Comparison of ENCODE assay signal across 8 mouse cellular contexts in the genomic region with DNA sequence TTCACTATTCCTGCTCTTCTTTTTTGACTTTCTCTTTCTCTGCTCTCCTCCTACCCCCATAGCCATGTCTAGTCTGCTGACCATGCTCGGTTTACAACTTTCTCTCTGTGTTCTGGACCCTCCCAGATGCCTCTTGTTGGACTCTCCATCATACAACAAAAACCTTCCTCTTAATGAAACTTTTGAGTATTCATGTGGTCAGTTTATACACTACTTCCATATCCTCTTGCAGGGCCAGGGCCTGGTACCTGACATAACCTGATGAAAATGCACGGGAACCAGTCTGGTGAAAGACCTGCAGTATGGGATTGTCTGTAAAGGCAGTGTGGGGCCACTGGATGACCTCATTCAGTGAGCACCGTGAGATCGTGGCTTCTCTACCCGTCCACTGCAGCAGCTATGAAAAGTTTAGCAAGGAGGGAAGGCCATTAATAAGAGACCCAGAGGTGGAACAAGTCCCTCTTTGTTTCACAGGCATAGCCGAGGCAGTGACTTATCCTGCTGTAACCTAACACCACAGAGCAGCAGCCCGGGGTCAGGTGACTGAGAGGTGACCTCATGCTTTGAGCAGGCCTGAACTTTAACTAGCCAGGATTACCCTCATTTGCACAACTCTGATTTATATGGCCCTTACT. TPM values are rescaled to one million over a fixed set of nuclear protein-coding genes. Genes with fewer than 3 reads are reported as not detected.
DNase-seq lines count a peak whose midpoint lies in the region; ATAC-seq and TF ChIP-seq lines count a peak whose summit lies in the region.

No protein-coding gene starts in this region.

- no peak for TF ChIP-seq CTCF in brain, embryonic 14.5 days (IDR thresholded peaks at IDR 0.05; ENCODE audit: borderline replicate concordance, extremely low read depth, insufficient read depth, insufficient read length)
- TF ChIP-seq CTCF in stomach, postnatal 0 days (IDR thresholded peaks at IDR 0.05; ENCODE audit: low read depth): no peak

- H3K4me1 ChIP-seq in heart, embryonic 15.5 days (replicated peaks): peaks cover 19% of the 10 kb centered on the region
- H3K4me1 ChIP-seq in limb, embryonic 10.5 days: peaks cover 34% of the 10 kb centered on the region
- H3K4me1 ChIP-seq in stomach, postnatal 0 days (replicated peaks; ENCODE audit: control insufficient read depth, insufficient read depth): no peaks in the 10 kb centered on the region

- no peak for TF ChIP-seq POLR2A in brain, embryonic 14.5 days (IDR thresholded peaks at IDR 0.05; ENCODE audit: borderline replicate concordance, extremely low read depth, insufficient read depth, insufficient read length, poor library complexity, severe bottlenecking)

- H3K36me3 ChIP-seq in heart, embryonic 15.5 days: no peaks in the 10 kb centered on the region
- no peaks in the 10 kb centered on the region for H3K36me3 ChIP-seq in limb, embryonic 10.5 days
- H3K36me3 ChIP-seq in stomach, postnatal 0 days (ENCODE audit: control insufficient read depth, insufficient read depth, low read length): no peaks in the 10 kb centered on the region

- peak; percentile 8 to 16 for DNase-seq in heart, adult 18-20 months
- no peak for DNase-seq in heart, adult 9 months (ENCODE audit: low spot score in 2 of 2)
- peak; percentile 54 for DNase-seq in brain, embryonic 14.5 days (ENCODE audit: low read depth)
- peak; percentile 82 for DNase-seq in limb, embryonic 10.5 days (ENCODE audit: low spot score)
- DNase-seq in stomach, postnatal 0 days (ENCODE audit: low spot score): peak; percentile 74
- DNase-seq in layer of hippocampus, postnatal 25 days (ENCODE audit: extremely low spot score in 1 of 2, low spot score in 1 of 2): no peak

- H3K9ac ChIP-seq in heart, embryonic 15.5 days: no peak overlapping the region; the same call in 1 of the 2 replicates
- no peak overlapping the region for H3K9ac ChIP-seq in stomach, postnatal 0 days (ENCODE audit: low read length)

- no peak overlapping the region for H3K4me3 ChIP-seq in heart, embryonic 15.5 days
- no peak overlapping the region for H3K4me3 ChIP-seq in limb, embryonic 10.5 days
- no peak overlapping the region for H3K4me3 ChIP-seq in stomach, postnatal 0 days (ENCODE audit: low read depth, low read length)

- H3K4me2 ChIP-seq in heart, embryonic 15.5 days: no peak overlapping the region
- no peak overlapping the region for H3K4me2 ChIP-seq in stomach, postnatal 0 days (replicated peaks; ENCODE audit: low read depth)

- H3K27me3 ChIP-seq in heart, embryonic 15.5 days: no peaks in the 10 kb centered on the region
- H3K27me3 ChIP-seq in limb, embryonic 10.5 days (ENCODE audit: low read depth, poor library complexity, severe bottlenecking): no peaks in the 10 kb centered on the region
- no peaks in the 10 kb centered on the region for H3K27me3 ChIP-seq in stomach, postnatal 0 days (ENCODE audit: control insufficient read depth, insufficient read depth, low read length)

- peak overlapping the region; percentile 26 for H3K27ac ChIP-seq in heart, embryonic 15.5 days
- peak overlapping the region; percentile 90 for H3K27ac ChIP-seq in limb, embryonic 10.5 days
- H3K27ac ChIP-seq in stomach, postnatal 0 days (replicated peaks): 0 out of 2 replicates have a peak overlapping the region, but pooled peaks have one; percentile 8

- no peak for TF ChIP-seq EP300 in stomach, postnatal 0 days (optimal IDR thresholded peaks at IDR 0.05)

- WGBS in heart, embryonic 15.5 days: 30% methylated on average over 7 of the region's 7 CpGs
- 17% methylated on average over 7 of the region's 7 CpGs for WGBS in limb, embryonic 10.5 days
- 17% methylated on average over 7 of the region's 7 CpGs for whole genome bisulfite sequencing in stomach, postnatal 0 days

- H3K9me3 ChIP-seq in heart, embryonic 15.5 days (replicated peaks): no peaks in the 10 kb centered on the region
- no peaks in the 10 kb centered on the region for H3K9me3 ChIP-seq in limb, embryonic 10.5 days (replicated peaks)
- no peaks in the 10 kb centered on the region for H3K9me3 ChIP-seq in stomach, postnatal 0 days (ENCODE audit: control insufficient read depth, low read length)

- peak; percentile 71 for ATAC-seq in heart, embryonic 15.5 days (replicated peaks; ENCODE audit: insufficient number of reproducible peaks, insufficient read depth, low FRiP score, low read depth)
- peak; percentile 92 for ATAC-seq in stomach, postnatal 0 days (ENCODE audit: low FRiP score, low TSS enrichment)
- no peak for ATAC-seq in CD4-positive, CD25-positive, alpha-beta regulatory T cell, adult 4 months

RNA-seq across cellular contexts. Expression of gene Slc7a14, which starts 49.7 kb away (rescaled TPM):
- total RNA-seq in heart, adult 18-20 months (2021): not detected
- polyA plus RNA-seq in brain, embryonic 14.5 days (2012; rRNA removed): 3.0 and 6.3 TPM in 2 replicates
- polyA plus RNA-seq in heart, embryonic 15.5 days (2015; fragmentation: Nextera tagmentation; extraction: Ambion mirVana): 0.23 and 0.41 TPM in 2 replicates
- polyA plus RNA-seq in limb, embryonic 10.5 days (2016; fragmentation: Nextera tagmentation; extraction: Ambion mirVana): 0.09 and 0.15 TPM in 2 replicates
- polyA plus RNA-seq in stomach, postnatal 0 days (2015; fragmentation: Nextera tagmentation; extraction: Ambion mirVana): 0.42 and 0.55 TPM in 2 replicates
- 10 to 100 TPM; 77.9 to 90.2 TPM for total RNA-seq in layer of hippocampus, postnatal 25 days (2021)
- not detected for polyA plus RNA-seq in CD4-positive, CD25-positive, alpha-beta regulatory T cell, adult 4 months (2017; shearing (Covaris generic))

Comparison
In these comparisons a context has a peak if more than half of its experiments do, and no peak if none do; other contexts are left out.
1. DNase-seq: peak in heart, adult 18-20 months (2 of 2), brain, embryonic 14.5 days (single experiment), limb, embryonic 10.5 days (single experiment) and stomach, postnatal 0 days (single experiment); none in heart, adult 9 months (0 of 2) and layer of hippocampus, postnatal 25 days (0 of 2).
2. H3K27ac ChIP-seq: peak in every context shown above with its lines; median percentile 90 in limb, embryonic 10.5 days; 26 in heart, embryonic 15.5 days; 8 in stomach, postnatal 0 days.